Mouse (Mus musculus) layer of hippocampus, postnatal 36 days (tissue): Measurements from ENCODE around the gene Osbpl8. TPM values are rescaled to one million over a fixed set of nuclear protein-coding genes. Genes with fewer than 3 reads are reported as not detected.
A peak's percentile ranks its signal among the peaks of the same experiment; 100 is the strongest.

Experiments used
- DNase-seq, 2 experiments: peaks; one replicate each; pipeline ENCODE4 v3.0.0; 2022
- total RNA-seq, 2 experiments: library from RNA; stranded (reverse); gene quantifications; 2 replicates each; pipeline ENCODE4 v1.2.3; 2021

Osbpl8 gene
- total RNA-seq, 2 experiments from 2014 or later, result 62.1 to 62.4 TPM

DNA sequence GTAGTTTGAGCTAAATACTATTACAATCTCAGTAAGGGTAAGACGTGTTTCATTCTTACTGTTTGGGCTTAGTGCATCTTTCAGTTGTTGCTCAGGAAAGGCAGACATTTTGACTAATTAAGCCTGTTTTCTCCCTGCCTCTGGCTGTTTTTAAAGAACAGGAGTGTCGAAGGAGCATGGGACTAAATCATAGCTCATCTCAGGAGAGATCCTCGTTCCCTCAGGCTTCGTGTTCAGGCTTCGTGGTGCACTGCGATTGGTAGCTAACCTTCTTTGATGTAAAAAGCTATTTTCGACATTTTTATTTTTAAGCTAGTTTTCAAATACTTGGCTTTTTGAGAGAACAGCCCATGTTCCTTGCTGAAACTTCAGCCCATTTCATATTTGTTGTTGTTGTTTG lies 78.1 kb downstream of the Osbpl8 start:
- DNase-seq, result no peak

DNA sequence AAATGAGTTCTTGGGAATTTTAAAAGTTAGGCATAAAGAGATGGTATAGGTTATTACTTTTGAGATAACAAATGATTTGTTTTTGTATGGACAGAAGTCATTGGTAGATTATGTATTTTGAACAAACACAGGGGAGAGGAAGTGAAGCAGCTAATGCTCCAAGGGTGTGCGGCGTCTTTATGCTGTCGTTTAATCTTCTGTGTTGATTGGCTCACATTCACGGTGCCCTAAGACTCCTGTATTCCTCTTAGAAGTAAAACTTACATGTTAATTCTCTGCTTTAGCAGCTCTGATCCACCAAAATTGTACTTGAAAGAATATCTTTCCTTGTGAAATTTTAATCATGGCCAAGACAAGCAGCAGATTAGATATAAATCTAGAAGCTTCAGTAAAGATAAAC lies 83.1 kb downstream of the Osbpl8 start:
- no peak for DNase-seq

DNA sequence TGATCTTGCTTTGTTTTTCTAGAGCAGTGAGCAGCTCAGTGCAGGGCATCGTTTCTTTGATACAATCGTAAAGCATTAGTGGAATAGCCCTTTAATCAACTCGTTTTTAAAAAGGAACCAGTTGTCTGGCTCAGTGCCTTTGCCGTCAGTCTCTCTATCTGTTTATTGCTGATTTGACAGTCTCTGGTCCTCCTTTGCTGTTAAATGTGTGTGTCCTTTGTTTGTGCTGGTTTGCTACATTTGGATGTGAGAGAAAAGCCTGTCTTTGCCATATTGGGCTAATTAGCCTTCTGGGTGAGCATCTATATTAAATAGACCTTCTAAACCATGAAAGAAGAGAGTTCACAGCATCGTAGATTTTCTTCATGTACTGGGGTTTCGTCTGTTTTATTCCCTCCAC lies 83.6 kb downstream of the Osbpl8 start:
- no peak for DNase-seq

DNA sequence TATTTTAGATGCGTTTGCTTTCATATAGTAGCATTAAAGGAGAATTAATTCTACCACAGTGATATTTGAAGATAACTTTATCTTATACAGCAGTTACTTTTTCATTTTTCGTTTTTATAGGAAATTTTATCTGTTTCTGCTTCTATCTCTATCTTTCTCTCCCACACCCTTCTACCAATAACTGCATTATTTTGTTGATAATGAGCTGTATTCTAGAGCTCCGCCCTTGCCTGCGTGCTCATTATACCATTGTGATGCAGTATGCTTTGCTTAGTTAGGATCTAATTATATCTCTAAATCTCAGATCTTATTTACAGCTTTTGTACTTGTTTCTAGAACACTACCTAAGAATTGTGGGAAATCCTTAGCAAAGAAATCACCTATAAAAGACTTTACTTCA lies 85.6 kb downstream of the Osbpl8 start:
- no peak for DNase-seq

DNA sequence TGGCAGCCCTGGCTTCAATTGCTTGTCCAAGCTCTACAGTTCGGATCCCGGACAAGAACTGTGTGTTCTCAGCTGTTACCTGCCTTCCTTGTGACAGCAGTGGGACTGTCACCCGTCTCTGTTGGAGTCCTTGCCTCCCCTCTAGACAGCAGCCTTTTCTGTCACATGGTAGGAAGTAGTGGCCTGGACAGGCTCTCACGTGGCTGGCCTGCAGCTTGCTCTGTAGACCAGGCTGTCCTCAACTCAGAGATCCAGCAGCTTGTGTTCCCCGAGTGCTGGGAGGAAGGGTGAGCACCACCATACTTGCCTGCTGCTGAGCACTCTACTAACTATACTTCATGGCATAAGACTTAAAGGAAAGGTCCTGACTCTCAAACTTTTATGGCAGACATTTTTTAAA lies 87.1 kb downstream of the Osbpl8 start:
- no peak for DNase-seq

DNA sequence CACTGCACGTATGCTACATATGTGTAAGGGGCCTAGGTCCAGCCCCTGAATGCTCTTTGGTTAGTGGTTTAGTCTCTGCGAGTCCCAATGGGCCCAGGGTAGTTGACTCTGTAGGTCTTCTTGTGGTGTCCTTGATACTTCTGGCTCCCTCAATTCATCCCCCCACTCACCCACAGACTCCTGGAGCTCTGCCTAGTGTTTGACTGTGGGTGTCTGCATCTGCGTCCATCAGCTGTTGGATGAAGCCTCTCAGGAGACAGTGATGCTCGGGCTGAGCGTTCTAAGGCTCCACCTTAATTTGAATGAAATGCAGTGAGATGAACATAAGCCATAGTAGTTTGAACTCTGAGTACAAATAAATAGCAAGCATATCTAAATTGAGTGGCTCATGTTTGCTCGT lies 90.7 kb downstream of the Osbpl8 start:
- DNase-seq, result peak; percentile 55 to 61

DNA sequence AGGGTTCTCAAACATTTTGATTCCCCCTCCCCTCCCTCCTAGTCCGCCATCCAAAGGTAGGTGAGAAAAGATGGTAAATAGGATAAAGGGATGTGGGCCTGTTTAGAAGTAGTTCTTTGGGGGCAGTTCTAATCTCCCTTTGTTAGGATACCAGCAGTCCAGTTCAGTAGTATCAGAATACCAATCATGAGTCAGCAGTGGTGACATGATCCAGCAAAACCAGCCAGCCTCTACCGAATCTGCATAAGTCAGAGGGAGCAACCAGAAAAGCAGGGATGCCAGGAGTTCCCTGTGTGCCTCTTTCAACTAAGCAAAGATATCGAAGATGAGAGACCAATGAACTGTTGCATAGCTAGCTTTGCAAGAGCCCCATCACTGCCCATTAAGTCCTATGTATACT lies 91.6 kb downstream of the Osbpl8 start:
- DNase-seq, result no peak

DNA sequence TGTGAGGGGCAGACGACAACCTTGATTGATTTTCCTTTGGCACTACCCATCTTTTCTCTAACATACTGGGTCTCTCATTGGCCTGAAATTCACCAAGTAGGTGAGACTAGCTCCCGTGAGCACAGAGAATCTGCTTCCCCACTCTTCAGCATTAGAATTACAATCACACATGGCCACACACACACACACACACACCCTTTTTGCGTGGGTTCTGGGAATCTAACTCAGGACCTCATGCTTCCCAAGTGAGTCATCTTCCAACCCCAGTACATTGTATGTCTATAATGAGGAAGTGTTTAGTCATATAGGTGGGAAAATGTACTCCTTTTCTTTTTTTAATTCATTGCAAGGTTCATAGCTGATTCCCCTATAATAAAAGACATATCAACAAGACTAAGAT lies 92.8 kb downstream of the Osbpl8 start:
- DNase-seq, result no peak

DNA sequence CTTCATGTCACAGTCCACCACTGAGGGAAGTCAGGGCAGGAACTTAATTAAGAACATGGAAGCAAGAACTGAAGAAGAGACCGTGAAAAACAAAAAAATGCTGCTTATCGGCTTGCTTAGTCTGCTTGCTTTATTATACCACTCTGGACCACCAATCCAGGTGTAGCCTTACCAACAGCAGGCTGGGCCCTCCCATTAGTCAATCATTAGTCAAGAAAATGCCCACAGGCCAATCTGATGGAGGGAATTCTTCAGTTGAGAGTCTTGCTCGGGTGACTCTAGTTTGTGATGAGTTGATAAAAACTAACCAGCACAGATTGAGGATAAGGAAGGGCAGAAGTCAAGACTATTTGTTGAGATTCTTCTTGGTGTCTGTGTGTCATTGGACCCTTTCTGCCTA lies 93.7 kb downstream of the Osbpl8 start:
- DNase-seq, result no peak

DNA sequence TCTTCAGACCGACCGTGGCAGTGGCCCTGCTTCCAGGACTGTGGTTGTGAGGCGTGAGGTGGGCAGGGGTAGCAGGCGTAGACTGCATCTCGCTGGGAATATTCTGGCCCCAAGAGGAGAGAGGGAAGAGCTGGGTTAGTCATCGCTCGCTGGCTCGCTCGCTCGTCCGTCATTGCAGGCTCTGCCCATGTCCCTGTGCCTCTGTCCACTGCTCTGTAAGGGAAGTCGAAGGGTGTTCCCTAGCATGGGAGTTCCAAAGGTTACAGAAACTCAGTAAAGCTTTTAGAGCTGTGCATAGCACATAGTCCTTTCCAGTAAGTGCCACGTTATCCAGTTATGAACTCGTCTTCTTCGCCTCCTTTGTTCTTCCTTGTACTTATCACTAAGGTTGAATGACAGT lies 107.1 kb downstream of the Osbpl8 start:
- DNase-seq, result no peak

DNA sequence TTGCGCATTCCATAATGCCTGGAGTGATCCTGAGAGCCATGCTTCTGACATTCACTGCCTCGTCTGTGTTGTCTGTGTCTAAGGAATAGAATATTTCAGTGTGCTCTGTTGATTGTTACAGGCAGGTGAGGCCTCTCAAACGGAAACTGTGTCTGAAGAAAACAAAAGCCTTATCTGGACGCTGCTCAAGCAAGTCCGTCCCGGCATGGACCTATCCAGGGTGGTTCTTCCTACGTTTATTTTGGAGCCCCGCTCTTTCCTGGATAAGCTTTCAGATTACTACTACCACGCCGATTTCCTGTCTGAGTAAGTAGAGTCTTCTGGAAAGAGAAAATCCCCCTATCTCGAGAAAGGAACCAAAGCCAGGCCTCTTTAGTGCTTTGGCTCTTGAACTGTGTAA lies 108.4 kb downstream of the Osbpl8 start:
- DNase-seq, result no peak

DNA sequence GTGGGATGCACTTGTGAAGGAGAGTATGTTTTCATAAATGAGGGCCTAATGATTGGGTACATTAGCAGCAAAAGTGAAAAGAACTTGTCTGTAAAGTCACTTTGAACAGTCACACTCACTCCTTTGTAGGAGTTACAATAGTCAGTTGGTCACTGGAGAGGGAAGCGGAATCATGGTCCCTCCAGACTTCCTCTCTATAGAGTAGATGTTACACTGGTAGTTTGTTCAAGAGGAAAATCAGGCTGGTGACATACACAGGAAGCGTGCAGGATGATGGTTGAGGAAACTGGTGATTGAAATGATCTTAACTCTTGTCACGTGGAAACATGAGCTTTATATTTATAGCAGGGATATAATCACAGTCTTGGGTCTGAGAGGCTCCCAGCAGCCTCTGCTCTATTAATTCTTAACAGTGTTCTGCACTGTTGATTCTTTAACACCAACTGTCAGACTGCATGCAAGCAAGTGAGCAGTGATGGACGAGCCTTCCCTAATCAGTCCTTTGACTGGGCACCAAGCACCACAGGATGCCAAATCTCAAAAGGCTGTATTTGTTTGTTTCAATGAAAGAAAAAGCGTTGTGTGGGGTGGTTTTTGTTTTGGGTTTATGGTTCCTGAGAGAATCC lies 109.0 kb downstream of the Osbpl8 start:
- no peak for DNase-seq

DNA sequence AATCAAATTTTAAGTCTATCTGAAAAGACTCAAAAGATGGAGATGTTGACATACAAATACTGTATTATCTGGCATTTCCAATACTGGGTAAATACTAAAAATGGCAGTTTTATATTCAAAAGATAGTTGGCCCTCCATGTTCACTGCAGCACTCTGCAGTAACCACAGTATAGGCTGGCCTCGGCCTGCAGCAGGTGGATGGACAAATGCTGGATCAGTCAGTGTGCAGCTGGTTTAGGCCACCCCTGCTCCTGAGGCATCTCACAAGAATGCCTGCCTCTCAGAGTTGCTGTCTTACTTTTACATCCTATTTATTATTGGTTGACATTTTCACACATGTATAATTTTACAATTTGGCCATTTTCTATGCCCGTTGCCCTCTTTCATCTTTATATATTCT lies 111.3 kb downstream of the Osbpl8 start:
- DNase-seq, result no peak

DNA sequence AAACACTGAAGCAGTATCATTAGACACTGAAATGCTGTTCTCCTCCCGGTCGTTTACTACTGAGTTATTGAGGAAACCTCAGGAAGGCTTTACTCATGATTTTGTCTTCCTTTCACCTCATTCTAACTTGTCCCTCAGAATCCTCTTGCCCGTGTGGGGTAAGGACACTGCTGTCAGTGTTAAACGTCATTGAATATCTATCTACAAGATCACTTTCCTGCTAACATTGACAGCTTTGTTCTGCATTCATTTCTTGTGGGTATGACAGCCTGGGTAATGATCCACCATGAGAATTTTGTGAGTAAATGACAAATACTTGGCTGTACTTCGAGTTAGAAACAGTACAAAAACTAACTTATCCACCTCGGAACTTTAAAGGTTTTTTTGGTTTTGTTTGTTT lies 133.1 kb downstream of the Osbpl8 start:
- DNase-seq, result no peak

DNA sequence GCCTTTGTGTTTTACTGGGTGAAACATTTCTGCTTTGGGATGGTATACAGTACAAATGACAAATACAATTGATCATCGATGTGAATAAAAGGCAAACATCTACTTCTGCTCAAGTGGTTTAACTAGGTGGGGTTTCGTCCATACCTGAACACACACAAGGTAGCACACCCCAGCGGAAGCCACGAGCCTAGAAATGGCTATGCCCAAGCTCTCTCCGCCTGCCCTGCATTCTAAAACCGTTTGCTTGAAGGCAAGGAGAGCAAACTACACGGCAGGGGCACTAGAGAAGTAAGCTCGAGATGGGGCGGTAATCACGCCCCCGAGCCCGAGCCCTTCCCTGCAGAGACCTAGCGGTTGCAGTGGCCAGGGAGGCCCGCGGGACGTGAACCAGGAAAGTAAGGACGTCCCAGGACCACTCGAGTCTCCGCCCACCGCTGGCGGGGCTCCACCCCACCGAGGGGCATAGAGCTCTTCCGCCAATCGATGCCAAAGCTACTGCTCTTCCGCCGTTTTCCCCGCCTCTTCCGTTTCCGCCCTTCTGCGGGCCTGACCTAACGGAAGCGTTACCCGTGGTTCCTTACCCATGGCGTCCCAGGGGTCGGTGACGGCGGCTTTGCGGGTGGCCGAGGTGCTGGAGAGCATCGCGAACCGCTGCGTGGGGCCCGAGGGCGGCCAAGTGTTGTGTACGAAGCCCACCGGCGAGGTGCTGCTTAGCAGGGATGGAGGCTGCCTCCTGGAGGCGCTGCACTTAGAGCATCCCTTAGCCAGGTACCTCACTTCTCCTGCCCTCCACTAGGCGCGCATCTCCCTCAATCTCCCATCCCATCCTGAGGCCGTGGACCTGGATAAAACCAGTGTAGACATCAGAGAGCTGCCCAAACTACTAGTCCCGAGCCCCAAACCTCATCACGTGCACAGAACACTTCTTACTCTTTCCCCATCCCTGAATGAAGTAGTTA lies 133.9 kb downstream of the Osbpl8 start, which contains the start of gene Bbs10:
Gene Bbs10, plus strand, starts transcription at position 540 of the 959 bp plus-strand sequence.
- peak; percentile 94 to 95 for DNase-seq

DNA sequence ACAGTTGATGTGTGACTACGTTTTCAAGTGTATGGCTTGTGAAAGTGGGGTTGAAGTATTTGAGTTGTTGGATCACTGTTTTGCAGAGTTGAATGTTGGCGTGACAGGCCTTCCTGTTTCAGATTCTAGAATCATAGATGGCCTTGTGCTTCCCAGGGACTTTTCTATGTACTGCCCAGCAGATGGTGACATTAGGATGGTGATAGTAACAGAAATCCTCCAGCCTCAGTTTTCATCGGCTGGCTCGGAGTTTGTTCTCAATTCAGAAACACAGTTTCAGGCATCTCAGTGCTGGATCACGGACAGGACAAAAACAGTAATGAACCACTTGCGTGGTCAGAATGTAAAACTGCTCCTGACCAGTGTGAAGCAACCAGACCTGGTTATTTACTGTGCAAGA lies 135.0 kb downstream of the Osbpl8 start:
- no peak for DNase-seq

DNA sequence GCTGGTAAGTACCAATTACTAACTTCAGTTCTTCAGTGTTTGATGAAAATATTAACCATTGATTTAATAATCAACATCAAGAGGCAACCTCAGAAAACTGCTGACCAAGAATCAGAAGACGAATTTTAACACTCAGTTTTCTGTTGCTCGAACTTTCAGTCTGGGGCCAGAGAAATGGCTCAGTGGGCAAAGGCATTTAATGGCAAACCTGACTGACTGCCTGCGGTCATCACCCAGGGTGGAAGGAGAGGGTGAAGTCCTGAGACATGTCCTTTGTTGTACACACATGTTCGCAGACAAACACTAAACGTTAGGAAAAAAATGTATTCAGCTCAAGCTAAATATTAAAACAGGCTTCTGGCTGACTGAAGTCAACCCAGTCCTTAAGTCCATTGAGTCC lies 136.5 kb downstream of the Osbpl8 start:
- DNase-seq, result no peak

DNA sequence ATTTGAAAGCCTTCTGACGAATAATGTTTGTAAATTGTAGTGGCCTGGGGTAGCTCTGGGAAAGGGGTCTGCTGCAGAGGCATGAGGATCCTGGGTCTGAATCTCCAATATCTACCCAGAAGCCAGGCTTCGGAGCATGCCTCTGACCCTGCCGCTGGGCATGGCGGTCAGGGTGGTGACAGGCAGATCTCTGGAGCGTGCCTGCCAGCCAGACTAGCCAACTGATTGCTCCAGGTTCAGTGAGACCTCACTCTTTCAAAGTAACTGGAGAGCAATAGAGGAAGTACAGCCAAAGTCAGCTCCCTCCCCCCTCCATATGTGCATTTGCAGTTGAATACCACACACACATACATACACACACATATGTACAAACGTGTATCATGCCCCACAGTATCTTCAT lies 137.9 kb downstream of the Osbpl8 start:
- no peak for DNase-seq

DNA sequence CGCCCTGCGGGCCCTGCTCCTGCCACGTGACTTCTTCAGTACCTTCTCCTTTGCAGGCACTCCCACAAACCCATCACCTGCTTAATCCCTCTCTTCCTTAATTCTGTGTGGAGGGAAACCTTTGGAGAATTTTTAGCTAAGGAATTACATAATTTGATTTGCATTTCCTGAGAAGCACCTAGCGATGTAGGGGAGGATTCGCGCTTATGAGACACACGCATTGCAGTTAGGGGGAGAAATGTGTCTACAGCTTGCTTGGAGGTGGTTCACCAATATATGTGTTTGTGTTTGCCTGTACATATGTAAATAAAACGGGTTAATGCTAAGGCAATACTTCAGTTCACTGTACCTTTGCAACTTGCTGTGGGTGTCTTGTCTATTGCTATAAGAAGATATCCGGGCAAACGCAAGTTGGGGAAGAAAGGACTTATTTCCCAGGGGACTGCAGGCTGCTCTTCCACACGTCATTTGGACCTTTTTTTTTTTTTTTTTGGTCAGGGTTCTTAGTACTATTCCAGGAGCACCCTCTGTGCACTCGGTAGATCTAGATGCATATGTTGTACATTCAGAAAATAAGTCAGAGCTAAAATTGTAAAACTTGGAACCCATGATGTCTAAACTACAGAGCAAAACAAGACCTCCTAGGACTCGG lies 144.4 kb downstream of the Osbpl8 start:
- DNase-seq, result no peak

DNA sequence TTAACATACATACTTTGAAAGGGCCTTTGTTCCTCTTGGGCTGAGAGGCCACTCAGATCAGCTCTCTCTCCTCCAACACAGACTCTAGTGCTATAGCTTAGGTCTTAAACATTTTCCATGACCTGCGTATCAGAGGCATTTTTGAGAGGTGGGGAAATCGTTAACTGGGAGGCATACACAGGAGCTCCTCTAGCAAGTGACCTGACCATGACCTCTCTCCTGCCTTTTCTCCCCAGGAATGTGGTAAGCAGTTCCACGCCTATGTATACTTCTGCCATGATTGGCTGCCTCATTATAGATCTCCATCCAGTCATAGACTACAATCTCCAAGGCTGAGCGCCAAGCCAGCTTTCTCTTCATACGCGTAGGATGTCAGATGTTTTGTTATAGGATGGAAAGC lies 148.7 kb downstream of the Osbpl8 start:
- DNase-seq, result no peak

DNA sequence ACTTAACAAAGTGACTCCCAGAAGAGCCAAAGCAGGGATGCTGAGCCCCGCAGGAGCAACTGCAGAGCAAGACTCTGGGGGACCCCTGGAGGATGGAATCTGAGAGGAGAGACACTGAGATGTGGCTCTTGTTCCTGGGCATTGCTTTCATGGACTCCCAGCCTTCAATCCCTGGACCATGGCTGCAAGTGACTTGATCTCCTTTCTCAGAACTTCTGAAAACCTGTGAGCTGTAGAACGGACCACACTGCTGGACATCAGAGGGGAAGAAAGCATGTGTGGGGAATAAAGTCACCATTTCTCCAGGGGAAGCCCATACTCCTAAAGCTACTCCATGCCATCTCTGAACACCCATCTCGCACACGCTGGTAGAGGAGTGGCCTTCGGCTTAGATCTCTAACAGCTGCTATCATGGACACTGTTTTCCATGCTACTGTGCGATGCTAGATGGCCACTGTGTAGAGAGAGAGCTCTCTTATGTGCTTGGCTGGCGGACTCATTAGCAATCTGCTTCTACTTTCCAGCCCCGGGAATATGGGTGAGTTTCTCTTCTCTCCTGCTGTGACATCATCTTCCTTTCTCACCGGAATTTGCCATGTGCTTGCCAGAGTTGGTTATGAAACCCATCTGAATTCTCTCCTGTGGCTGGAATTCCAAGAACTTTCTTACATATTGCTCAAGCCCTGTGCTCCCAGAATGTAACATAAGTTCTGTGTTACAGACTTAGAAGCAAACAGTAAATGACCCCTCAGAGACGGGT lies 150.3 kb downstream of the Osbpl8 start:
- DNase-seq, result no peak

DNA sequence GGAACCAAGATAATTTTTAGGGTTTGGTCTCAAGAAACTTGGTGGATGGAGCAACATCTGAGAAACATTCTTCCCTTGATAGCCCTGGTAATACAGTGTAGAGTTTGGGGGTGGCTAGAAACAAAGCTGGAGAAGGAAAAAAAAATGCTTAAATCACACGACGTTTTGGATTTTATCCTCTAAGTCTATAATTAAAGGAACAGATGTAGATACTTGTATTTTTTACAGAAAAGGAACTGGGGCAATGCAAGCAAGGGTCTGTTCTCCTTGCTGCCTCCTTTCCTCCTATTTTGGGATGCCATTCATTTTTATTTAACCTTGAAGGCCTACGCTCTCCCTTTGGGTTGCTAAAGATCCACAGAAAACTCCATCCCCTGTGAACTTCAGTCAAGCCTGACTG lies 151.4 kb downstream of the Osbpl8 start:
- DNase-seq, result no peak

DNA sequence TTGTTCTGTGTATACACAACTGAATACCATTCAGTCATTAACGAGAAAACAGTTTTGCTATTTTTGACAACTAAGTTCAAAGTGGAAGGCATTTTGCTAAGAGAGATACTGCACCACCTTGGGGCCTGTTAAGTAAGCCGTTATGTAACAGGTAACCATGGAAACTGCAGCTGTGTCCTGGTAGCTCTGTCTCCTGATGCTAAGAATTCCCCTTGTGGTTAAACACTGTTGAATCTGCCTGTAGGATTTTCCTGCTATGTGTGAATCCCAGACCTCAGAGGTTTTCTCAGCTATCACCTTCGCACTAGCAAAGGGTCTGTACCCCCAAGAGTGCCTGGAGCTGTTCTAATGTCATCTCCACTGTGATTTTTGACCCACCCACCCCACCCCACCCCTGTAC lies 153.5 kb downstream of the Osbpl8 start:
- DNase-seq, result no peak
